Mouse (Mus musculus) urinary bladder, adult 18-20 months (tissue): ENCODE results near the gene Usp9x.
A peak's percentile ranks its signal among the peaks of the same experiment; 100 is the strongest.

Experiments used
- DNase-seq, 2 experiments: peaks; one replicate each; pipeline ENCODE4 v3.0.0; 2022; ENCODE audit warnings: low spot score in 2 of 2, mixed read lengths in 2 of 2

Gene Usp9x

DNA sequence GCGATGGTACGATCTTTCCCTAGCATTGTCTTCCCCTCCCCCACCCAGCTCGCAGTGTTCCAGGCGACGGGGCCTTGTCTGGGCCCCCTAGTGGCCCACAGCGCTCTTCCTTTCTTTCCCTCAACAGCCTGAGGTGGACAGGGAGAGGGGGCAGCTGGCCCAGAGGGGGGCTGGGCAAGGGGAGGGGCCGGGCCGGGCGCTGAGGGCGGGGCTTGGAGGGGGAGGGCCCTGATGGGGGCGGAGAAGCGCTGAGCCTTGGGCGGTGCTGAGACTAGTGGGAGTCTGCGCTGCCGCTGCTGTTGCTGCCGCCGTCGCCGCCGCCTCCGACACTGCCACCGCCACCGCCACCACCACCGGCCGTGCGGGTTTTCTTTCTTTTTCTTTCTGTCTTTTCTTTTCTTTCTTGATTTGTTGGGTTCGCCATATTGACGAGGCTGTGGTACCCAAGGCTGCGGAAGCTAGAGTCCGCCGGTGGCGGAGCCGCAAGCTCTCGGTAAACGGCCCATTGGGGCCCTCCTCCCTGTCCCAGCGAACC is at the start of gene Usp9x:
Usp9x (plus strand) TSS at position 258 of the 535 bp plus-strand sequence.
- DNase-seq: peak; percentile 45 to 78

DNA sequence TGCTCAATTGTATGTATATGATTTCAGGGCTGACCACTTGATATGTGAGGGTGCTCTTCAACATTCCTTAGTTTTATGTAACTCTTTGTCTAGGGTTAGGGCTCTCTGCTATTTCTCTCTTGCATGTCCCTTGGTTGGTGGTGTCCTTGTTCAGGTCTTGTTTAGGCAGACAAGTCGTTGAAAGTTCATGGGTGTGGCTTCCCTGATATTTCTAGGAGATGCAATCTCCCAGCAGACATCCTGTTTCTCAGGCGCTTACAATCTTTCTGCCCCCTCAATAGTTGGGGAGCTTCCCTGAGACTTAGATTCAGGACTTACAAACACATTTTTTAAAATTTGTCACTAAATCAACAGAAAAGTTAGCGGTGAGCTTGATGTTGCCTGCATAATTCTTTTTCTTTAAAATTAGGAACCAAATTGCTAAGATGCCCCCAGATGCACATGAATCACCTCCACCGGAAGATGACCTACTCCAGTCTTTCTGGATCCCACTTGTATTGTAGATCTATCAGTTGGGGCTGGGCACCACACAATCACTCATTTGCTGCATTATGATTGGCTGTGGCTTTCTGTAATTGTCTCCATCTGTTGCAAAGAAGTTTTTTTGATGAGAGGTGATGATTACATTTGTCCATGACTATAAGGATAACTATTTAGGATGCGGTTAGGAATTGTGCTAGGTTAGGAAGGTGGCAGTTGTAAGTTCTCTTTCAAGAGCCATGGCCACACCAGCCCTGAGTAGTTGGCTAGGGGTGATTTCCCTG is 48.6 kb upstream of the Usp9x start:
- DNase-seq: no peak

GRCm38 (mm10) chrX:13024539-13025202 is 46.6 kb upstream of the Usp9x start:
- DNase-seq: no peak

DNA sequence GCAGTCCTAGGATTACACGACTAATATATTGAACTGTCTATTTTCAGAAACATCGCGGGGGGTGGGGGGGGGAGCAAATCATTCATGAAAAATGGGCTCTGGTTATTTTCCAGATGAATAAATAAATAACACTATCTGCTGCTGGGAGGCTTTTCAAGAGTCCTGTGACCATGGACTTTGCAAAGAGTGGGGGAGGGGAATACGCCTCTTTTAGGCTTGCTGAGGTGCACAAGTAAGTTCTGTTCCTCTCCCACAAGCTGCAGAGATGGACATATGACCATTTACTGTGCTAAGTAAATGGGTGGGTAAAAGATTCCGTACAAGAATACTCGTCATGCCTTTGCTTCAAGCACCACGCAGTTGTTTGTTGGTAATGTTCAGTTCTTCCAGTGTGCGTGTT is 46.0 kb upstream of the Usp9x start:
- no peak for DNase-seq

- no peak for DNase-seq
Observed at GRCm38 (mm10) chrX:13028156-13028555, 43.1 kb upstream of the Usp9x start.

- no peak for DNase-seq
Observed at GRCm38 (mm10) chrX:13029996-13030395, 41.3 kb upstream of the Usp9x start.

GRCm38 (mm10) chrX:13037085-13037484 is 34.2 kb upstream of the Usp9x start:
- no peak for DNase-seq

- no peak for DNase-seq
Observed at GRCm38 (mm10) chrX:13039211-13039610, 32.1 kb upstream of the Usp9x start.

GRCm38 (mm10) chrX:13040391-13040790 is 30.9 kb upstream of the Usp9x start:
- DNase-seq: no peak

- DNase-seq: peak; percentile 86 to 94
Observed at GRCm38 (mm10) chrX:13041630-13042129, 29.6 kb upstream of the Usp9x start.

GRCm38 (mm10) chrX:13043780-13044179 is 27.5 kb upstream of the Usp9x start:
- DNase-seq: no peak

DNA sequence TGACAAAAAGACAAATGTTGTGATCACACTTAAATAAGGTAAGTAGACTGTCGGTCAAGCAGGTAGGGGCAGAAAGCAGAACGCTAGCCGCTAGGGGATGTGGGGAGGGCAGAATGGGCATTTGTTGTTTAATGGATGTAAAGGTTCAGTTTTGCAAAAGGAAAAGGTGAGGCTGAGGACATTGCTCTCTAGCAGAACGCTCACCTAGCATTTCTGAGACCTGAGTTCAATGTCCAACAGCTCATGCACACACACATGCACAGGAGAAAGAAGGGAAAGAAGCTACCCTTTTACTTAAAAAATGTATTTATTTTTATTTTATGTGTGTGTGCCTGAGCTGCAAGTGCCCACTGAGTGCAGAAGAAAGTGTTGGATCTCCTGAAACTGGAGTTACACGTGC is 26.6 kb upstream of the Usp9x start:
- no peak for DNase-seq

- no peak for DNase-seq
Observed at GRCm38 (mm10) chrX:13046893-13047435, 24.3 kb upstream of the Usp9x start.

GRCm38 (mm10) chrX:13047631-13048345 is 23.5 kb upstream of the Usp9x start:
- no peak for DNase-seq

DNA sequence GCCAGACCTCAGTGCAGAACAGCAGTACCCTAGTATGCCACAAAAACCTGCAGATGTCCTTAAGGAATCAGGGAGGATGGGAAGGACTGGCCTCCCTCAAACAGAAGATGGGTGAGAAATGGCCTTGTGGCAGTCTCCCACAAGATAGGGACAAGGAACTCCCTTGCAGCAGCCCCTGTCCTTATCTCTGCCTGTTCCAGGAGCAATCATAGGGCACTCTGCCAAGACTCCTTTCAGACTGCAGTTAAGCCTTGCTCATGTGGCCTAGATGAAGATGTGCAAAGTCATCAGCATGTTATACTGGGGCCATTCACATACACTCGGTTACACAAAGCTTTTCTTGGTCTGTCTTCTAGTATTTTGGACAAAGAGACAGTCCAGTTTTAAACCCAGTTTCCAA is 16.7 kb upstream of the Usp9x start:
- no peak for DNase-seq

- no peak for DNase-seq
Observed at GRCm38 (mm10) chrX:13061961-13062360, 9.3 kb upstream of the Usp9x start.

GRCm38 (mm10) chrX:13064273-13064925 is 6.9 kb upstream of the Usp9x start:
- DNase-seq: no peak

- DNase-seq: no peak
Observed at GRCm38 (mm10) chrX:13070206-13070572, 1.1 kb upstream of the Usp9x start.

DNA sequence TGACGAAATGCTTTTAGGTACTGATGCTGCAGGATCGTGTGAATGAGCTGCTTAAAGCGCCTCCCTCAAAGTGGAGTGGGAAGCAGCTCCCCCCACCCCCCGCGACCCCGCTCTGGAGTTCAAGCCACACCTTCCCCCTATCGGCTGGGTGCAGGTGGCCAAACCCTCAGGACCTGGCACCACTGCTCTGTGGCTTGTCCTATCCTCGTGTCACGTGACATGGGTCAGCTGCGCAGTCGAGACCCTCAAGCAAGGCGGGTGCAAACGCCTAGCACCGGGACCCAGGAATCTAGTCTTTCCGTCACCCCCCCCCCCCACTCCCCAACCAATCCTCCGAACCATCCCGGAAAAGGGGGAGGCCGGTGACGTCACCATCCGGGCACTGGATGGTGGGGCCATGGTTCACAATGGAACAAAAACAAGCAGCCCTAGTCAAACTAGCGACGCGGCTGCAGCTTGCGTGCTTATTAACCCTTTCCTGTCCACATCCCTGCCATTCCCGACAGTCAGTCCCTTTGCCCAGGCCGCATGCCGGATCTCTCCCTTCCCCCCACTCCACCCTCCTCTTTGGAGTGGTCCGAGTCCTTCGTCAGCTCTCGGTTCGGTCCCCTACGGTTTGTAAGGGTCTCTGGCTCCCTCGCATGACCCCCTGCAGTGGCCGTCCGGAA is 591 bp upstream of the Usp9x start:
- DNase-seq: peak; percentile 67 to 87

GRCm38 (mm10) chrX:13071776-13072460 is 620 bp downstream of the Usp9x start:
- peak; percentile 46 to 66 for DNase-seq
